In the genomic region with DNA sequence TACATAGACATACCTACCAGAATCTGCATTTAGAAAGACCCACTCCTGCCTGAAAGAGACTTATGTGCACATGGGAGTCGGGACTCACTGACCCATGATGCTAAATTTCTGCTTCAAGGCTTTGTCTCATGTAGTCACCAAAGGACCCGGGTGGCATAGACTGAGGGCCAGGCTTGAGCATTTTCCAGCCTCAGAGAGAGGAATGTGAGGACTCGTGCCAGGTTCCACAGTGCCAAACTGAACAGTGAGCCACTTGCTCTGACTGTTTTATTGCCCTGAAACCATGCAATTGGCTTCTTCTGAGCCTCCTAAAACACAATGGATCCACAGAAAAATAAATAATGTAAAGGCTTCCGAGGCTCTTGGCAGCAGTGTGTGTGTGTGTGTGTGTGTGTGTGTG, we compare ENCODE assay signal across 18 mouse cellular contexts.
DNase-seq lines count a peak whose midpoint lies in the region; ATAC-seq and TF ChIP-seq lines count a peak whose summit lies in the region.
"Had no signal": no experiment of that assay in that cellular context is flagged by ENCODE, and none has a peak within 500 bp of the region (broad histone marks: within the 10 kb centered on the region; RNA-seq: fewer than 3 reads in every experiment).

No protein-coding gene starts in this region.

- H3K9ac ChIP-seq in neural tube, embryonic 15.5 days (replicated peaks): no peak overlapping the region
- H3K9ac ChIP-seq: heart, embryonic 12.5 days; liver, embryonic 13.5 days; stomach, embryonic 15.5 days had no signal

- H3K27me3 ChIP-seq in kidney, adult 2 months (replicated peaks; ENCODE audit: control insufficient read depth, insufficient read depth, low read length): no peaks in the 10 kb centered on the region
- no peaks in the 10 kb centered on the region for H3K27me3 ChIP-seq in neural tube, embryonic 15.5 days (replicated peaks)
- H3K27me3 ChIP-seq: CH12.LX; heart, embryonic 12.5 days; liver, embryonic 13.5 days; stomach, embryonic 15.5 days had no signal

- H3K27ac ChIP-seq in kidney, adult 2 months (ENCODE audit: insufficient read depth, low read depth, low read length): no peak overlapping the region
- no peak overlapping the region for H3K27ac ChIP-seq in neural tube, embryonic 15.5 days (replicated peaks)
- H3K27ac ChIP-seq: limb, embryonic 10.5 days; liver, embryonic 13.5 days; stomach, embryonic 15.5 days had no signal

- no peak for TF ChIP-seq CTCF in kidney, adult 2 months (conservative IDR thresholded peaks at IDR 0.05; ENCODE audit: insufficient read depth, insufficient read length, low read depth, low read length)
- no peak for TF ChIP-seq CTCF in lung, adult 2 months (IDR thresholded peaks at IDR 0.05; ENCODE audit: insufficient read depth, low read length)

- H3K4me2 ChIP-seq in neural tube, embryonic 15.5 days: no peak overlapping the region
- H3K4me2 ChIP-seq: heart, embryonic 12.5 days; liver, embryonic 13.5 days; stomach, embryonic 15.5 days had no signal

- 29% methylated on average over 4 of the region's 4 CpGs for WGBS in kidney, adult 2 months
- WGBS in neural tube, embryonic 15.5 days: 36% methylated on average over 4 of the region's 4 CpGs
- 48% methylated on average over 4 of the region's 4 CpGs for WGBS in lung, adult 2 months

- TF ChIP-seq POLR2A in kidney, adult 2 months (IDR thresholded peaks at IDR 0.05; ENCODE audit: low read depth, low read length): no peak
- TF ChIP-seq POLR2A in lung, adult 2 months (IDR thresholded peaks at IDR 0.05; ENCODE audit: borderline replicate concordance, extremely low read depth, low read depth, low read length): no peak

- H3K9me3 ChIP-seq in neural tube, embryonic 15.5 days (replicated peaks): no peaks in the 10 kb centered on the region
- H3K9me3 ChIP-seq: heart, embryonic 12.5 days; limb, embryonic 10.5 days; liver, embryonic 13.5 days; stomach, embryonic 15.5 days had no signal

- H3K4me1 ChIP-seq in kidney, adult 2 months (ENCODE audit: control insufficient read depth, insufficient read depth, low read length): no peaks in the 10 kb centered on the region
- H3K4me1 ChIP-seq in neural tube, embryonic 15.5 days: peaks cover 17% of the 10 kb centered on the region
- H3K4me1 ChIP-seq in lung, adult 2 months (ENCODE audit: control insufficient read depth, insufficient read depth, low read length): no peaks in the 10 kb centered on the region

- ATAC-seq in neural tube, embryonic 15.5 days (ENCODE audit: low FRiP score): peak; percentile 29; the same call in 1 of the 2 replicates
- ATAC-seq: inflammation-experienced regulatory T-cells, adult 6 months; lung, postnatal 0 days had no signal

- DNase-seq in kidney, adult 2 months: peak; percentile 46
- no peak for DNase-seq in kidney, adult 18-20 months
- DNase-seq in right cerebral cortex, postnatal 4 days: peak; percentile 10
- DNase-seq in right cerebral cortex, postnatal 25 days: no peak
- peak; percentile 65 to 70 for DNase-seq in cerebellum, adult 18-20 months
- no peak for DNase-seq in liver
- no peak for DNase-seq in lung, adult 2 months
- DNase-seq: layer of hippocampus, postnatal 36 days; liver, embryonic 13.5 days; spleen, adult 18-20 months; thymus, postnatal 36 days had no signal

- no peaks in the 10 kb centered on the region for H3K36me3 ChIP-seq in kidney, adult 2 months (ENCODE audit: control insufficient read depth, insufficient read depth, low read length)
- no peaks in the 10 kb centered on the region for H3K36me3 ChIP-seq in neural tube, embryonic 15.5 days
- H3K36me3 ChIP-seq: heart, embryonic 12.5 days; limb, embryonic 10.5 days; liver, embryonic 13.5 days; stomach, embryonic 15.5 days had no signal

- H3K4me3 ChIP-seq in kidney, adult 2 months (ENCODE audit: insufficient read depth, low read depth, low read length): no peak overlapping the region
- H3K4me3 ChIP-seq in neural tube, embryonic 15.5 days (replicated peaks): no peak overlapping the region
- no peak overlapping the region for H3K4me3 ChIP-seq in lung, adult 2 months (replicated peaks; ENCODE audit: extremely low read depth, low read depth, low read length)
- H3K4me3 ChIP-seq: heart, embryonic 12.5 days; limb, embryonic 10.5 days; liver, embryonic 13.5 days; stomach, embryonic 15.5 days had no signal

Comparison
In these comparisons a context has a peak if more than half of its experiments do, and no peak if none do; other contexts are left out.
1. DNase-seq: peak in kidney, adult 2 months (single experiment), right cerebral cortex, postnatal 4 days (single experiment) and cerebellum, adult 18-20 months (2 of 2); none in kidney, adult 18-20 months (single experiment), right cerebral cortex, postnatal 25 days (single experiment), liver (single experiment) and lung, adult 2 months (single experiment).